Mouse (Mus musculus) megakaryocyte, embryonic 14.5 days (primary cell): ENCODE data around the gene Frrs1l.

ENCODE experiments used
- FLI1 ChIP-seq: IDR thresholded peaks from 2 replicates; pipeline ENCODE4 v1.6.1; 2012; ENCODE audit warnings: low read length, inconsistent platforms, mixed read lengths
- GATA1 ChIP-seq: IDR thresholded peaks from 3 replicates; pipeline ENCODE4 v1.6.1; 2012; ENCODE audit warnings: mixed read lengths, low read length, inconsistent platforms, borderline replicate concordance

DNA sequence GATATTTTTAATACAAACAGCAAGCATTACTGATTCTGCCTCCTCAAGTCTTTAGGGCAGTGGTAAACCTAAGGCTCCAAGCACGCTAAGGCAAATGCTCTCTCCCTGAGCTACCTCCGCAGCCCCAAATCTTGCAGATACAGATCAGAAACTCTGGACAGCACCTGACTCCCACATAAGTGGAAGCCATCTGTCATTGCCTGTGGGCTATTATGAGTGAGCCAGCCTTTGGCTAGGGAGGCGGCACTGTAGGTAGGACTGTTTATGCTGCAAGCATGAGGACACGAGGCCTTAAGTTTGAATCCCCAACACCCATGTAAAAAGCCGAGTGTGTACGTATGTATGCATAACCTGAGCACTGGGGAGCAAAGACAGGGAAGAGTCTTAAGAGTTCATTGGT lies 26.5 kb downstream of the Frrs1l start:
- TF ChIP-seq GATA1 (no peak), FLI1 (no peak)
